Mouse (Mus musculus) left cerebral cortex, postnatal 25 days (tissue): ENCODE results near the gene Zg16. TPM values are rescaled to one million over a fixed set of nuclear protein-coding genes. Genes with fewer than 3 reads are reported as not detected.
"Not testable (repeated sequence)": the region's sequence is repeated elsewhere in the genome, so short reads cannot be mapped to it uniquely, and the experiment has no call there.

Experiments
- DNase-seq, 2 experiments: peaks; one replicate each; pipeline ENCODE4 v3.0.0; 2022; ENCODE audit warnings: low spot score in 2 of 2, mixed read lengths in 1 of 2
- intact Hi-C: fragments of 180-260 bp; cut with DNase I; formaldehyde crosslinking; loops from one replicate; pipeline ENCODE4 v1.15.1; 2025
- total RNA-seq, 2 experiments: library from RNA; stranded (reverse); gene quantifications; 2 replicates each; pipeline ENCODE4 v1.2.3; 2021

The Zg16 gene
- total RNA-seq: not detected

- DNase-seq, intact Hi-C loops: not testable (repeated sequence)
Measured at GRCm38 (mm10) chr7:127087278-127088010, at the start of gene Zg16. Gene Zg16 (minus strand): TSS chr7:127087328.

GRCm38 (mm10) chr7:127136181-127137071 lies 49.3 kb upstream of the Zg16 start:
- intact Hi-C loops: loop anchor here (5.0 kb wide), 1 partner anchor 41 kb away; no protein-coding TSS in a partner anchor
- DNase-seq: no peak

DNA sequence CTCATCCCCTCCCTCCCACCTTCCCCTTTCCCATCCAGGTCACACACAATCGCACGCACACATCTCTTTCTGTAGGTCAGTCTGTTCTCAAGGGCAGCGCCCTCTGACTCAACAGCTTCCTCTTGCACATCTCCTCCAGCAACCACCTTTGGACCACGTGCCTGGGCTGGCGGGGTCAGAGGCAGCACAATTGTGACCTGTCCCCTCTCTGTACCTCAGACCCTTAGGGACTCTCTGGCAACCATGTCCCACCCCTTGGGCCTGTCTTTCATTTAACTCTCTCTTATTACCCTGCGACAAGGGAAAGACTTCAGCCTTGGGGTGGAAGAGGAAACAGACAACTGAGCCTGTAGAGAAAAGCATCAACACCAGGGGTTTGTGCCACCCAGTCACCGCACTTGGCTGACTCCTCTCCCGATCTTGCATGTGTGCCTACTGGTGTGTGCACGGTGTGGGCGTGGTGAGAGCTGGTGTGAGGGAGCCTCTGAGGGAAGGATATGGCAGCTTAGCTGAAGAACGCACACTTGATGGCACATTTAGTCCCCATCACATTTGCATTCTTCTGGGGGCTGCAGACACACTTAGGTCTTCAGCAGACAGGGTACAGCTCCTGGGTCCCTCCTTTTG lies 47.8 kb upstream of the Zg16 start:
- DNase-seq: peak in 1 of 2 experiments; percentile 55
- intact Hi-C loops: loop anchor here (5.0 kb wide), 1 partner anchor 42 kb away; no protein-coding TSS in a partner anchor

- intact Hi-C loops: no loop called here
- DNase-seq: peak in 1 of 2 experiments; percentile 56
Measured at GRCm38 (mm10) chr7:127133125-127133524, 46.0 kb upstream of the Zg16 start.

GRCm38 (mm10) chr7:127129638-127130037 lies 42.5 kb upstream of the Zg16 start:
- intact Hi-C loops: no loop called here
- DNase-seq: peak in 1 of 2 experiments; percentile 76

DNA sequence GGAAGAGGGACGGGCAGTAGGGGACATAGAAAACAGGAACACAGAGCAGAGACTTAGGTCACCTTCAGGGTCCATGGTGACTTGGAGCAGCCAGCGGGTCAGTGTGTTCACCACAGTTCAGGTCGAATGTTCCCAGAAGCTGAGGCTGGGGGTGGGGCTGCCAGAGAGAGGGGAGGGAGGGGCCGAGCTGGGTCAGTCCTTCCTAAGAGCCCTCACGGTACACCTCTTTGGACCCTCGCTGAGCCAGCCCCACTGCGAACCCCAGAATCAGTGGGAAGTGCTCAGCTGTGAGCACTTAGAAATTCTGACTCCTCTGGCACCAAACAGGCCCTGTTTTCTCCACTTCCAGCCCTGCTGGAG lies 34.8 kb upstream of the Zg16 start, which contains the start of gene Qprt:
Gene Qprt, minus strand, starts transcription at position 316 of the 360 bp plus-strand sequence.
- intact Hi-C loops: no loop called here
- no peak for DNase-seq

DNA sequence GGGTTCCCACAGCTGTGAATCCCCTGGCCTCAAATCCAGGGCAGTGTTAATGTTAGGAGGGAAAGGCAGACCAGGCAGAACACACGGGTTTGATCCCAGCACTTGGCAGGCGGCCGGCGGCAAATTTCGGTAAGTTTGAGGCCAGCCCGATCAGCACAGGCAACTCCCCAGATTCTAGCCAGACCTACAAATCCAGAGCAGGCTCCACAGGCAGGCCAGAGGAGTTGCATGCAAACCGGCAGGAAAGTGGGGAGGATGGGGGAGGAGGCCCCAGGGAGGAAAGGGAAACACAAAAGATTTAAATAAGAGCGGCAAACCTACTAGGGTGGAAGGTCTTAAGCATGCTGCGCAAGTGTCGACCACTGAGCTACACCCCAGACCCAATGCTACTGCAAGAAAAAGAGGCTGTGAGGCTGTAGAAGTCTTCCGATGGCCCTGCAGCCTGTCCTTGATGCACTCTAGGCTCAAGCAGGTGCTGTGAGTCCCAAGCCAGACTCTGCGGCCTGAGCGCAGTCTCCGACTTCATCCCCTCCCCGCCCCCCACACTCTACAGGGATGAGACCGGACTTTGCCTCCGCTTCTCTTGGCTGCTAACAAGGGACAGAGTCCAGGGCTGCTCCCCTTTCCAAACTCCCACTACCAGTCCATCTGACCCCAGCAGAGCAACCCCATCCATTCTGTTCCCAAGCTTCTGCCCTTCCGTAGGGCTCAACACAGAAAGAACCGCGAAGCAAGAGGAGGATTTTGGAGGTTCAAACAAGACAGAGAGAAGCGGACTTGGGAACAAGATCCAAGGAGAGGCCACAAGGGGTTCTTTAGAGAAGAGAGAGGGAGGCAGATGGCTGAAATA lies 34.2 kb upstream of the Zg16 start:
- intact Hi-C loops: no loop called here
- DNase-seq: no peak

DNA sequence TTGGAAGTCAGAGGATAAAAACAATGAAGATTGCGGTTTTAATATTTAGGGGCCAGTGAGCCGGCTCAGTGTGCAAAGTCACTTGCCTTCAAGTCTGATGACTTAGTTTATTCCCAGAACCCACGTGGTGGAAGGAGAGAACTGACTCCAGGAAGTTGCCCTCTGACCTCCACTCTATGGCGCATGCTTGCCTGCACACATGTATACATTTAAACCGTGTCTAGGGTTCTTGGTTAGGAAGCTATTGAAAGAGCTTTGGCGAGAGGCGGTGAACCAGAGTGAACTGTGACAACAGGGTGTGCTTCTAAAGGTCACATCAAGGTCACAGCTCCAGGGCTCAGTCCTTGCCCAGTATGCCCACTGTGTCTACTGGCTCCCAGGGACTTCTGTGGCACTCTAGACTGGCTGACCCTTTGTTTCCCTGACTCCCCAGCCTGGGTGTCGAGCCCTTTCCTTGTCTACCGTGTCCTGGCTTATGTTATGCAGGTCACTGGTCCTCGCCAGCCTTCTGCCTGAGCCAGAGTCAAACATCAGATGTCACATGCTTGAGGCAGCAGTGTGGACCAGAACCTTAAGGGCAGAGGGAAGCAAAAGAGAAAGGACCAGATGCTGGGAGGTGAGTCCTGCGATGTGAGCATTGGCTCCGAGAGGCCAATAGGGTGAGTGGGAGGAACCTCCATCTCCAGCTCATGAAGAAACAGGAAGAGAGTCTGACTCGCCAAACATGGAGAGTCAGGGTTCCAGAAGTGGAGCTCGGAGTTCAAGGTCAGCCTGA lies 31.7 kb upstream of the Zg16 start:
- intact Hi-C loops: loop anchor here (5.0 kb wide), 1 partner anchor 68 kb away; no protein-coding TSS in a partner anchor
- DNase-seq: no peak

DNA sequence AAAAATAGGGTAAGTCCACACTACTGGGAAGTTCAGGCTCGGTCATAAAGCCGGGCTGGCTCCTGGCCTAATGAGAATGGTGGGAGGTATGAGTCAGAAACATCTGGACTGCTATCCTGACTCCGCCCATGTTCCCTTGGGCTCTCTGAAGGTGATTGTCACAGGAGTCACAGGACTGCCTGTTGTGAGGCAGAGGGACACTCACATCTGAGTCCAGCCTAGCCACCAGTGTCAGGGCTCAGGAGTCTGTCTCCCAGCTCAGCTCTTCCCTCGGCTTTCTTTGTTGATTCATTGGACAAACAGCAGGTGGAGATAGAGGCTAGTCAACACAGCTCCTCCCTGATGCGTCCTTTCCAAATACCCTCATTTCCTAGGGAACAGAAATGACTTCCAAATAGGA lies 30.8 kb upstream of the Zg16 start:
- no peak for DNase-seq
- intact Hi-C loops: loop anchor here (5.0 kb wide), 1 partner anchor 69 kb away; no protein-coding TSS in a partner anchor

GRCm38 (mm10) chr7:127116331-127116935 lies 29.3 kb upstream of the Zg16 start:
- intact Hi-C loops: loop anchor here (5.0 kb wide), 1 partner anchor 71 kb away; no protein-coding TSS in a partner anchor
- peak in 1 of 2 experiments; percentile 60 for DNase-seq

- no peak for DNase-seq
- intact Hi-C loops: loop anchor here (5.0 kb wide), 1 partner anchor 72 kb away; no protein-coding TSS in a partner anchor
Measured at GRCm38 (mm10) chr7:127114920-127115319, 27.8 kb upstream of the Zg16 start.

DNA sequence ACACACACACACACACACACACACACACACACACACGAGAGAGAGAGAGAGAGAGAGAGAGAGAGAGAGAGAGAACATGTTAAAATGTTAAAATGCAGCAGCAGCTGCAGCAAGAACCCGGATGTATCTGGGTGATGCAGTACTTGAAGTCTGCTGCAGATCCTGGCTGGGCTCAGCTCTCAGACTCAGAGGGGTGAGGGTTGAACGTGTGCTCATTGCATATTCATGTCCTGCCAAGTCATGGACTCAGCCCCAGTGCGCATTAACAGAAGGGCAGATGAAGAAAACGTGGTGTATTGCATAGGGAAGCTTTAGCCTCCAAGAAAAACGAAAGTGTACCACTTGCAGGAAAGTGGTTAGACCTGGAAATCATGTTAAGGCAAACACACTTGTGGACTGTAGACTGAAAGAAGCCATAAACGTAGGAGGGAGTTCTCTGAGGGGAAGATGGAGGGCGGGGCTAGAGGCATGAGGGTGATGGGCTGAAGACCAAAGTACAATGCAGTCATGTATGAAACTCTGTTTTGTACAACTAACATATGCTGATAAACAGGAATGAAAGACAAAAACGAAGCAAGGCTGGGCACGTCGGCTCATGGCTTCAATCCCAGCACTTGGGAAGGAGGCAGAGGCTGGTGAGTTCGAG lies 26.6 kb upstream of the Zg16 start:
- no peak for DNase-seq
- intact Hi-C loops: no loop called here

DNA sequence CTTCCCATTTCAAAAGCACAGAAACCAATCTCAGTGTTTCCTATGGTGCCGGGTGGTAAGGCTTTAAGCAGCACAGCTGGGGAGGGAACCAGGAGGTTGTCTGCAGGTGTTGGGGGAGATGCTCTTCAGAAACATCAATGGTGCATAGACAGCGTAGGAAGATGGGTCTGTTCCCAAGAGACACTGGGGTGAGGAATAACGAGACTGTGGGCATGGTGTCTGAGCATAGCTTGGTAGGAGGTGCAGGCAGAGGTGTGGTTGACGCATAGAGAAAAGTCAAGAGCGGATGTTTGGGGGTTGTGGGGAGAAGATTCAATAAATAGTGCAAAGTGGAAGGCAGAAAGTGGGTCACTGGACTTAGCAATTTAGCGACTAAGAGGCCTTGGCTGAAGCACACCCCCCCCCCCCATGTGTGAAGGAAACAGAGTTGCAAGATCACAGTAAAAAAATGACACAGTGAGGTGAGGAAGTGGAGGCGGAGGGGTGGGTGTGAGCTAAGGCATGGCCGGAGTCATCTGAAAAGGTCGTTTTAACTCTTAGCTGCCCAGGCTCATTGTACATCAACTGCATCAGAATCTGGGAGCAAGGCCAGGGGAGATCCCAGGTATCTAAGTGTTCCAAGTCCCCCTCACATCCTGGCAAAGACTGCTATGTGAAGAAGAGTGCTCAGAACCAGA lies 25.9 kb upstream of the Zg16 start:
- peak in 1 of 2 experiments; percentile 51 for DNase-seq
- intact Hi-C loops: no loop called here

GRCm38 (mm10) chr7:127112251-127112841 lies 25.2 kb upstream of the Zg16 start:
- peak in 1 of 2 experiments; percentile 79 for DNase-seq
- intact Hi-C loops: no loop called here

DNA sequence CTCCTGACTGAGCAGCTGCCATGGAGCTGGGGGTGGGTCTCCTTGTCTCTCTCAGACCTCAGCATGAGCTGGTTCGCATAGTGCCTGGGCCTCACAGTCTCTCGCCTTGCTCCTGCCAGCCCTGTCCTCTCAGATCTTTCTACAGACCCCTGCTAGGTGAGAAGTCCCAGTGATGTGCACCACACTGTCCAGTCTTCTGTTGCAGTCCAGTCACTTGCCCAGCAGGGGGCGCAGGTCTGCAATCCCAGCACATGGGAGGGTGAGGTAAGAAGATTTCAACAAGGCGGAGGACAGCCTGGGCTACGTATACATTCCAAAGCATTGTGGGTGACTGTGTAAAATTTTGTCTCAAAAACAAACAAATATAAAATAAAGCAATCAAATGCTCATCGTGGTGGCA lies 24.3 kb upstream of the Zg16 start:
- peak in 1 of 2 experiments; percentile 60 for DNase-seq
- intact Hi-C loops: loop anchor here (2.0 kb wide), 2 partner anchors 281 to 289 kb away; partner anchors contain the start of gene 4930451I11Rik
